Mouse (Mus musculus): Measurements from ENCODE around the gene Fbln5.
A peak's percentile ranks its signal among the peaks of the same experiment; 100 is the strongest.

Fbln5 gene

GRCm38 (mm10) chr12:101759440-101760045, 59.3 kb downstream of the Fbln5 start:
- peak in 1 of 2 experiments; percentile 19 for DNase-seq

- no peak for DNase-seq
Measured at GRCm38 (mm10) chr12:101758698-101759097, 60.2 kb downstream of the Fbln5 start.

- DNase-seq, result no peak
Measured at GRCm38 (mm10) chr12:101742375-101742774, 76.5 kb downstream of the Fbln5 start.

- peak in 1 of 2 experiments; percentile 20 for DNase-seq
Measured at GRCm38 (mm10) chr12:101740486-101740885, 78.4 kb downstream of the Fbln5 start.

GRCm38 (mm10) chr12:101740045-101740444, 78.8 kb downstream of the Fbln5 start:
- DNase-seq, result peak; percentile 32 to 58

- peak; percentile 24 to 73 for DNase-seq
Measured at GRCm38 (mm10) chr12:101718755-101719150, 100.1 kb downstream of the Fbln5 start.

- peak; percentile 91 to 96 for DNase-seq
Measured at GRCm38 (mm10) chr12:101718054-101718754, 100.7 kb downstream of the Fbln5 start, which contains the start of gene Tc2n. Gene Tc2n, minus strand, starts transcription at chr12:101718523.

GRCm38 (mm10) chr12:101699176-101699575, 119.7 kb downstream of the Fbln5 start:
- no peak for DNase-seq

All from kidney, postnatal 36 days (tissue).